Mouse (Mus musculus) brain, embryonic 18.5 days (tissue): ENCODE results near the gene Iqch.

ENCODE experiments used
- DNase-seq: peaks from one replicate; pipeline ENCODE4 v3.0.0-alpha.2; 2012; ENCODE audit warnings: low read depth, low spot score

Iqch gene

DNA sequence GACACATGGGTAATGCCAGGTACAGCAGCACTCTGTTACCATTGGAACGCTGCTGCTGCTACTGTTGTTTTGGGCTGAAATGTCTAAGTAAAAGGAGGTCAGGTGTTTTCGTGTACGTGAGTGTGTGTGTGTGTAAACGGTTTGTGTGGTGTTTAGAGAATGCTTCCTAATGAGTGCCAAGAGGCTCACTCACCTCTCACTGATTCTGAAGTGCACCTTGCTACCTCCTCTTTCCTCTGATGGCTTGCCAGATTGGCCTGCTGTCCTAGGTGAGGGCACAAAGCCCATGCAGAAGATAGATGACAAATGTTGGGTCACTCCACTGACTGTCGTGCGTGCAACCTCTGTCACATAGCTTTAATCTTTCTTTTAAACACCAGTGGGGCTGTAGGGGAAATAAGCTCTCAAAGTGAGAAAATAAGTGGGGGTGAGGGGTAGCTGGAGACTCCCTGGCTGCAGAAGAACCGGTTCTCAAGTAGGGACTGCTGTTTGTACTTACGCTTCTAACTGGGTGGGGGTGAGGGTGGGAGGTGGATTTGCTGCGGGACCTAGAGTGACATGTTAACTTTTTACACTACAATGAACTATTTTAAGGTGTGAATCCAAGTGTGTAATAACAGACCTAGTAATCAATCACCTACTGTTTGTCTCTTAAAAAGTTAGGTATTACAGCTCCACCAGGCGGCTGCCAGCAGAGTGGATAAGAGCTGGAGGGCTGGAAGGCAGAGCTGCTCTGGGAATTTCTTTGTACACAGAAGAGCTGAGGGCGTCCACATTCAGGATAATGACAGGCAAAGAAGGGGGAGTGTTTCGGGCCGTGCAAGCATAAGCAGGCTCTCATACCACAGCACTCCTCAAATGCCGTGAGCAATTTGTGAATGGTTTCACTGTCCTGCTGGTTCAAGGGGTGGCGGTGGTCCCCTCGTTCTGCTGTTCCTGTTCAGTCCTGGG lies 10.5 kb upstream of the Iqch start:
- DNase-seq = no peak

DNA sequence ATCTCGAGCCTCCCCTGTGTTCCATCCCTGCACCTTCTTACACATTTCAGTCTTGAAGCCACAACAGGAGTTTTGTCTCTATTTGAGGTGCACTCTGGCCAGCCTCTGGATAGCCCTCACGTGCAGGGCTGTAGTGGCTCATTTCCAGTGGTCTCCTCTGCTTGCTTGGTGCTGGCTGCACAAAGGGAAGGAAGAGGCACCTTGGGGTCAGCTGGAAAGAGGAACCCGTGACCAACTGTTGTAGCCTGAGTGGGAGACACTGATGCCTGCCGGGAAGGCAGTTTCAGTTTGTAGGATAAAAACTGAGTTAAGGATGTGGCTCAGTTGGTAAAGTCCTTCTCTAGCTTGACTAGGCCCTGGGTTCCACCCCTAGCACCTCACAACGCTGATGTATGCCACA lies 9.7 kb upstream of the Iqch start:
- no peak for DNase-seq

- DNase-seq = no peak
These were observed 8.6 kb upstream of the Iqch start for GRCm38 (mm10) chr9:63610841-63611366.

DNA sequence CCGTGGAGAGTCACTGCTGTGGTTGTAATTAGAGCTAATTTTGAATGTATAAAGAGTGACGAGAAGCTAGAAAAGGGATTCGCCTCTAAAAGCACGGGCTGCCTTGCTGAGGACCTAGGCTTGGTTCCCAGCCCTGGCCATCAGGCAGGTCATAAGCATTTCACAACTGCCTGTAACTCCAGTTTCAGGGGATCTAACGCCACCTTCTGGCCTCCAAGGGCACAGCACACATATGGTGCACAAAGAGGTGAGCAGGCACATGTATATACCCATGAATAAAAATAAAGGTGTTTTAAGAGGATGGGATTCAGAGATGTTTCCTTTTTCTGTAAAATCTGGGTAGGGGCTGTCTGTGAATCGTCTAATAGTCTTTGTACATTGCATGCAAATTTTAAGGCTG lies 7.9 kb upstream of the Iqch start:
- DNase-seq = no peak

DNA sequence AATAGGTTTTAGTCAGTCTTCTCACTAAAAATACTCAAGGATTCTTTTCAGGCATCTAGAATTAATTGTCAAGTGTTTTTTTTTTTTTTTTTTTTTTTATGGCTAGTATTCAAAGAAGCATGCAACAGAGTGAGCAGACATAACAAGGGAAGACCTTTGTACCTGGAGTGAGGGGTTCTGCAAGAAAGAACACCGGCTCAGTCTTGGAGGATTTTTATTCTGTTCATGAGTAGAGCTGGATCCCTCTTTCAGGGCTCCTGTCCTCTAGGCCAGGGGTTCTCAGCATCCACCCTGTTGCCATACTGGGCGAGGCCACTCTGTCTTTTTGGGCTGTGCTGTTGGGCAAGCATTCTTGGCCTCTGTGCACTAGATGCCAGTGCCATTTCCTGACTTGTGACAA lies 7.5 kb upstream of the Iqch start:
- DNase-seq = no peak

GRCm38 (mm10) chr9:63609246-63609645 lies 7.0 kb upstream of the Iqch start:
- DNase-seq = no peak

DNA sequence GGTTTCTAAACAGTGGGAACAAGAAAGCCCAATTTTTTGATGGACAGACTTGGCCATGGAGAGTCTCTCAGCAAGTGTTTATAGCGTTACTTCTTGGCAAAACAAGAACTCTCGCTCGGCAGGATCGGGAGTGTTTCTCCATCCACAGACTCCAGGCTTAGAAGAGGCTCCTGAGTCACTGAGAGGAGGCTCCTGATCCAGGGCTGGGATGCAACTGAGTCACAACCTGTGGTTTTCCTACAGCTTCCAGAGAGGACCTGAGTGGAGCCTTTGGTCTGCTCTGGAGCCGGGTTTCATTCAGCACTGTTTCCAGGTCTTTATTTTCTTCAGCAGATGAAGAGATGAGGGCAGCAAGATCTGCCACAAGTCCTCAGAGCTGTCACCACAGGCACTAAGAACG lies 5.7 kb upstream of the Iqch start:
- no peak for DNase-seq

DNA sequence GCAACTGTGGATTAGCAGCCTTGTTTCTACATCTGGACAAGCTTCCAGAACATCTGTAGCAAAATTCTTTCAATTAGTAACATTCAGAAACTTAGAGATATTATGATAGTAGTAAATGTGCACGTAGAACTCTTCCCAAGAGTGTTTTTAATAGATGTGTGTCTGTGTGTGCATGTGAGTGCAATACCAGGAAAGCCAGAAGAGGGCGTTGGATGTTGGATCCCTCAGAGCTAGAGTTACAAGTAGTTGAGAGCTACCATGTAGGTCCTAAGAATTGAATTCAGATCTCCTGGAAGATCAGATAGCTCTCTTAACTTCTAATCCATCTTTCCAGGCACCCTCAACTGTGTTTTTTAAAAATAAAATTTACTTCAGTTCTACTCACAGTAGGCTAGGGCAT lies 4.3 kb upstream of the Iqch start:
- DNase-seq = no peak

DNA sequence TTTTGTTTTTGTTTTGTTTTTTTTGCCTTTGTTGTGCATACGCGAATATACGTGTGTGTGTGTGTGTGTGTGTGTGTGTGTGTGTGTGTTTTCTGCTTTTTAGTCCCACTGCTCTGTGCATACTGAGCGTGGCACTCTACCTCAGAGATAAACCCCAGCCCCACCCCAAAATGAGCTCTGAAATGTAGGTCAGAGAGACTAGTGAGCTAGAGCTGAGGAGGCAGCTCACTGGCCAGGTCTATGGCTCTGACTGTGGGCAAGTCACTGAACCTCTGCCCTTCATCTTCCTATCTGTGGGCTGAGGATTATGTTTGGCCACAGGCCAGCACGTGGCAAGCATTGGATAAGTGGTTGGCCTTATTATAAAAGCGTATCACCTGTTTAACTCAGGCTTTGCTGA lies 1.6 kb upstream of the Iqch start:
- DNase-seq = no peak

GRCm38 (mm10) chr9:63596660-63597059 lies 5.6 kb downstream of the Iqch start:
- DNase-seq = no peak

DNA sequence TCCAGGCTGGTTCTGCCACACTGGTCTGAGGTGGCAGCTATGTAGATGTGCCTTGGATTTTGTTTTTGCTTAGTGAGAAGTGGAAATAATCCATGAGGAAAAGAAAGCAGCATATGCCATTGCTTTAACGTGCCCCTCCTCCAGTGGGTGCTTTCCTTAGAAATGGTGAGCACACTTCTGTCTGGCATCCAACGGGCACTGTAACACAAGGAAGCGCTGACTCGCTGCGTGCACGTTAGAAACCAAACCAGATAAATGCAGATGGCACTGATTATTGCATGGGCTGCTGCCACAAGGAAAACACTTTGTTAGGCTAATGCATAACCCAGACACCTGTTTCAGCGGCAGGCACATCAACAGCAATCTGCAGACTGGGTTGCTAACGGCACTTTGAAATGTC lies 6.6 kb downstream of the Iqch start:
- no peak for DNase-seq

- no peak for DNase-seq
These were observed 7.3 kb downstream of the Iqch start for GRCm38 (mm10) chr9:63595032-63595431.

GRCm38 (mm10) chr9:63591661-63592256 lies 10.5 kb downstream of the Iqch start:
- DNase-seq = no peak

GRCm38 (mm10) chr9:63590592-63590991 lies 11.7 kb downstream of the Iqch start:
- DNase-seq = no peak

GRCm38 (mm10) chr9:63589209-63589608 lies 13.1 kb downstream of the Iqch start:
- DNase-seq = no peak

DNA sequence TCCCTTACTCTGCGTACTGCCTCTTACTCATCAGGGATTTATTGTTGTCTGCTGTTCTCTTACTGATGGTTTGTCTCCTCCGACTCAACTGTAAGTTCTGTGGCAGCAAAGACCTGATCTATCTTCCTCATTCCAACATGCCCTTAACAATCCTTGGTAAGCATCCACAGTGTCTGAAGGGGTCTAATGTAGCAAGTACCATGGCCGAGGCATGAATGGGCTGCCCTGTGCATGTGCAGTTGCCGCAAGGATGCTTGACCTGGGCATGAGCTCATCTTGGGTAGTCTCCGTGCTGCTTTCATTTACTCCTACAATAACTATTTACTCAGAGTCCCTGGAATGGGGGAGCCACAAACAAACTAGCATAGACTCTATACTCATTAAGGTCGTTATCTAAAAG lies 17.0 kb downstream of the Iqch start:
- DNase-seq = no peak

DNA sequence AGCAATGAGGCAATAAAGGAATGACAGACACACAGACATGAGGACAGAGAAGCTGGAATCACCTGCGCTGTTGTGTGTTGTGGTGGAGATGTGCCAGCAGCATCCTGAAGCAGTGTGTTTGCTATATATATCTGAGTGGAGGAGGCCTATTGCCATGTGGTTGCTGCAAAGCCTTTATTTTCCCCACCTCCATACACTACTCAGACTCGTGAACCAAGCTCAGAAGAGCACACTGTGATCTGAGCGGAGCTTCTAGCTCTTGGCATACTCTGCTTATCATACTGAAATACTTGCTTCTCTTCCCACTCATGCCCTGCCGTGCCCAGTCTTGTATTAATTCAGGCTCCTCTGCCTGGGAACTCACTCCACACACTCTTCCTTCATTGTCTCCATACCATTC lies 20.5 kb downstream of the Iqch start:
- DNase-seq = no peak

- no peak for DNase-seq
These were observed 22.2 kb downstream of the Iqch start for GRCm38 (mm10) chr9:63580046-63580445.

- no peak for DNase-seq
These were observed 22.6 kb downstream of the Iqch start for GRCm38 (mm10) chr9:63579644-63580043.

GRCm38 (mm10) chr9:63577469-63577868 lies 24.8 kb downstream of the Iqch start:
- no peak for DNase-seq

GRCm38 (mm10) chr9:63572874-63573273 lies 29.4 kb downstream of the Iqch start:
- no peak for DNase-seq

GRCm38 (mm10) chr9:63571895-63572294 lies 30.4 kb downstream of the Iqch start:
- DNase-seq = no peak

DNA sequence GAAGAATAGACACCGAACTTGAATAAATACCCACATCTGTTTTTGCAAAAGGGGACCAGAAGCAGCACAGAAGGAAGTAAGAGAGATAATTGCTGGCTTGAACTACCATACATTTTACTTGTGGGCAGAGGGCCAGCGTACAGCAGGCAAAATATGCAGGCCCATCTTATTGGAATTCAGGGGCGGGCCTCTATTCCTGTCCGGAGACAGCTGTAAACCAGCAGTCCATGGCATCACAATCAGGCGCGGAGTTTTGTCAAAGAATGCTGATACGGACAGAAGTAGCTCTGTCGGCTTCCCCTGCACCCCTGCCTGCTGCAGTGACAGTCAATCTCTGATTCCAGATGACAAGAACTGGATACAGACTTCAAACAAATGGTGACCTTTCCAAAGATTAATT lies 33.5 kb downstream of the Iqch start:
- DNase-seq = no peak
